Comparison of ENCODE assay signal across 25 mouse cellular contexts in genomic region chr2:6481966-6482365, GRCm38 (mm10).
"Had no signal": no experiment of that assay in that cellular context is flagged by ENCODE, and none has a peak within 500 bp of the region (broad histone marks: within the 10 kb centered on the region; RNA-seq: fewer than 3 reads in every experiment).

No protein-coding gene starts in this region.

- H3K27me3 ChIP-seq: embryonic facial prominence, embryonic 12.5 days; embryonic facial prominence, embryonic 13.5 days; embryonic facial prominence, embryonic 15.5 days; forebrain, embryonic 12.5 days; forebrain, embryonic 13.5 days; forebrain, embryonic 15.5 days had no signal

- H3K4me2 ChIP-seq: embryonic facial prominence, embryonic 12.5 days; embryonic facial prominence, embryonic 13.5 days; embryonic facial prominence, embryonic 15.5 days; forebrain, embryonic 12.5 days; forebrain, embryonic 13.5 days; forebrain, embryonic 15.5 days; heart, embryonic 11.5 days had no signal

- H3K27ac ChIP-seq: embryonic facial prominence, embryonic 15.5 days; heart, adult 2 months had no signal

- H3K9ac ChIP-seq: embryonic facial prominence, embryonic 12.5 days; embryonic facial prominence, embryonic 13.5 days; embryonic facial prominence, embryonic 15.5 days; forebrain, embryonic 12.5 days; forebrain, embryonic 13.5 days; forebrain, embryonic 15.5 days; forebrain, postnatal 0 days had no signal

- H3K9me3 ChIP-seq: embryonic facial prominence, embryonic 10.5 days; embryonic facial prominence, embryonic 12.5 days; embryonic facial prominence, embryonic 13.5 days; embryonic facial prominence, embryonic 15.5 days; forebrain, embryonic 10.5 days; forebrain, embryonic 12.5 days; forebrain, embryonic 13.5 days; forebrain, embryonic 15.5 days; heart, embryonic 10.5 days had no signal

- ATAC-seq: forebrain, embryonic 13.5 days; forebrain, embryonic 14.5 days; forebrain, embryonic 15.5 days; forebrain, embryonic 16.5 days; forebrain, postnatal 0 days had no signal

- DNase-seq: cerebellum, postnatal 14 days; cerebellum, postnatal 36 days; embryo, embryonic 11 days; forebrain, postnatal 0 days; gastrocnemius, adult 2 months; gastrocnemius, postnatal 10 days; gastrocnemius, postnatal 14 days; gastrocnemius, postnatal 25 days; gastrocnemius, postnatal 36 days; heart, adult 11 months; heart, adult 18-20 months; heart, adult 2 months had no signal

- H3K36me3 ChIP-seq: embryonic facial prominence, embryonic 10.5 days; embryonic facial prominence, embryonic 12.5 days; embryonic facial prominence, embryonic 13.5 days; embryonic facial prominence, embryonic 15.5 days; forebrain, embryonic 10.5 days; forebrain, embryonic 12.5 days; forebrain, embryonic 15.5 days; heart, embryonic 10.5 days had no signal

- H3K4me3 ChIP-seq: embryonic facial prominence, embryonic 10.5 days; embryonic facial prominence, embryonic 12.5 days; embryonic facial prominence, embryonic 13.5 days; embryonic facial prominence, embryonic 15.5 days; erythroblast, embryonic 14.5 days; forebrain, embryonic 10.5 days; forebrain, embryonic 12.5 days; forebrain, embryonic 13.5 days; forebrain, embryonic 15.5 days; gastrocnemius, adult 2 months; heart, adult 2 months; heart, embryonic 10.5 days had no signal
